Mouse (Mus musculus) layer of hippocampus, postnatal 36 days (tissue): ENCODE measurements around the gene Smarcd2. TPM values are rescaled to one million over a fixed set of nuclear protein-coding genes. Genes with fewer than 3 reads are reported as not detected.
"Not testable (repeated sequence)": the region's sequence is repeated elsewhere in the genome, so short reads cannot be mapped to it uniquely, and the experiment has no call there.

Experiments
- DNase-seq, 2 experiments: peaks; one replicate each; pipeline ENCODE4 v3.0.0; 2022
- total RNA-seq, 2 experiments: library from RNA; stranded (reverse); gene quantifications; 2 replicates each; pipeline ENCODE4 v1.2.3; 2021

Gene Smarcd2
- total RNA-seq, 2 experiments from 2014 or later: 28.5 to 38.9 TPM

DNA sequence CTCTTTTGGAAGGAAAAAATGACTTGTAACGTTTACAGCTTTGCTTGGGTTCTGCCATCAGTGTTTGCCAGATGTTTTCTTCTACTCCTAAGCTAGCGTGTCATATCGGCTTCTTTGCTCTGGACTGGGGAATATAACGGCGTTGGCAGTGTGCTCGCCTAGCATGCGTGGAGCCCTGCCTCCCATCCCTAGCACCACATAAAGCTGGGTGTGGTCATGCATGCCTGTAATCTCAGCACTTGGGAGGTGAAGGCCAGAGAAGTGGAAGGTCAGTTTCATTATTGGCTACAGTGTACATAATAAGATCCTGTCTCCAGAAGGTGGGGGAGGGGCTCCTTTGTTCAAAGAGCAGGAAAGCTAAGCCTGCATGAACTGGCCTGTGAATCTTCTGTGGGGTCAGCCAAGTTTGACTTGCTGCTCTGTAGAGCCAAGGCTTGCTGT lies 2.2 kb upstream of the Smarcd2 start:
- DNase-seq: no peak

DNA sequence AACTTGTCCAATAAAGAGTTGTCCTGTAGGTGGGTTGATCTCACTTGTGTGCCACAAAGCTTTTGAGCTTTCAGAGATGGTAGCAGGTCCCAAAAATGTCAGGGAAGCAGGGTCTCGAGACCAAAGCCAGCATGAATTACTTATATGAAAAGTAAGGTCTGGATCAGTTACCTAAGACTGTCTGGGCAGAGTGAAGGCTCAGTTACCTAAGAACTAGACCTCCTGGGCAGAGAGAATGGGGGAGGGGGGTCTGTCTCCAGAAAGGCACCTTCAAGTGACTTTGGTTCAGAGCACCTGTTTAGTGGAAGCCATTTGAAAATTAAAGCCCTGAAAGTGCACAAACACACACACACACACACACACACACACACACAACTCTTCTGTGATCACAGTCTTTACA lies 1.6 kb upstream of the Smarcd2 start:
- no peak for DNase-seq

DNA sequence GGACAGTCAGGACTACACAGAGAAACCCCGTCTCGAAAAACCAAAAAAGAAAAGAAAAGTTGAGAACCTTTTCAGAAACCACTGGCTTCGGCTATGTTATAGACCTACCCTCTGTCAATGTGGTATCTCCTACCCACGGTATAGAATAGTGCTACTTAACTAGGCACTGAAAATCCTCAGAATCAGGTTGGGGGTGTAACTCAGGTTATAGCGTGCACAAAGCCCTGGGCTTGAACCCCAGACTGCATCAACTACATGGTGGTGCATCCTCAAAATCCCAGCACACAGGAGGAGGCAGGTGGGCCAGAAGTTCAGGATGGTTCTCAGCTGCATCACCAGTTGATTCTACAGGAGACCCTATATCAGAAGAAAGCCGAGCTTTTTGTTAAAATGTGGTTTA lies 1.0 kb upstream of the Smarcd2 start:
- DNase-seq: no peak

DNA sequence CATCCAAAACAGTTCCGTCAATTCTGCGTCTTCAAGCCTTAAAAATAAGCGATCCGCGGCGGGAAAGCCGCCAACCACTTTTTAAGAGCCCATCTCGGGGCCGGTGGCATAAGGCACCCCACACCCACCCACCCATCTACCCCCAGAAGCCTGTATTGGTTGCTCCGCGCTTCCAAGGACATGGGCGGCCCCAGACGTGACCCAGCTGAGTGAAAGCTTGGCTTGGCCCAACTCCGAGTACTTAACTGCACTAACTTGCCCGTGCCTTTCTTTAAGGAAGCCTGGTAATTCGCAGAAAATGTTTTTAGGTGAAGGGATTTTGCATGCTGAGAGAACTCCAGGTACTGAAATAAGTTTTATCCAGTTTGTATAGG lies 526 bp upstream of the Smarcd2 start:
- no peak for DNase-seq

DNA sequence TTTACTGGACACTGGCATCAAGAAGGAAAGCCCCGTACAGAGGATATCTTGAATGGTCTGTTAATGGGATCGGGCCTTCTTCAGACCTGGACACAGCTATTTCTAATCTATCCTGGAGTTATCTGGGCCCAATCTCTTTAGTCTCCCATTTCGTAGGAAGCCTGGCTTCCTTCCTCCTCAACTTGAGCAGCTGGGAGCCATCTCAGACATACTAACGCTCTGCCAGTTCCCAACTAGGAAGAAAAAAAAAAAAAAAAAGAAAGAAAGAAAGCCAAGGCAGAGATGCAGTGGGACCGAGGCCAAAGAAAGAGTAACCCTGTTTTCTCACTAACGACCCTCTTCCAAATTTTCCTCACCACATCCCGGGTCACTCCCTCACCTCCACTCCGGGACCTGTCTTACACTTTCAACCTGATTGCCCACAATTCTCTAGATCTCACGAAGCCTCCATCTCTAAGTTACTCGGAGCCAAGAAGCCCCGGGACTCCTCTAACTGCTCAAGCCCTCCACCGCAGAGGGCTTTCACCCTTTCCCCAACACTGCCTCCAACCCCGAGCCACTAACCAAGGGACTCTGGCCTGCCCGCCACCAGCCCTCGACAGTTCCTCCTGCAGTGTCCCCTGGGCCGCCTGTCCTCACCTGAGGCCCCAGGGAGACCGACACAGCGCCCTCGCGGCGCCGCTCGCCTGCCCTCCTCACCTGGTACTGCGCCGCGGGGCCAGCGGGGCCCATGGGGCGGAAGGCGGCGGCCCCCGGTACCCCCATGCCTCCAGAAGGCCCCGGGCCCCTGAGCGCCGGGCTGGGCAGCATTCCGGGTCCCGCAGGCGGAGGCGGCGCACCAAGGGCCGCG lies 753 bp downstream of the Smarcd2 start:
- DNase-seq: peak in 1 of 2 experiments; percentile 38

DNA sequence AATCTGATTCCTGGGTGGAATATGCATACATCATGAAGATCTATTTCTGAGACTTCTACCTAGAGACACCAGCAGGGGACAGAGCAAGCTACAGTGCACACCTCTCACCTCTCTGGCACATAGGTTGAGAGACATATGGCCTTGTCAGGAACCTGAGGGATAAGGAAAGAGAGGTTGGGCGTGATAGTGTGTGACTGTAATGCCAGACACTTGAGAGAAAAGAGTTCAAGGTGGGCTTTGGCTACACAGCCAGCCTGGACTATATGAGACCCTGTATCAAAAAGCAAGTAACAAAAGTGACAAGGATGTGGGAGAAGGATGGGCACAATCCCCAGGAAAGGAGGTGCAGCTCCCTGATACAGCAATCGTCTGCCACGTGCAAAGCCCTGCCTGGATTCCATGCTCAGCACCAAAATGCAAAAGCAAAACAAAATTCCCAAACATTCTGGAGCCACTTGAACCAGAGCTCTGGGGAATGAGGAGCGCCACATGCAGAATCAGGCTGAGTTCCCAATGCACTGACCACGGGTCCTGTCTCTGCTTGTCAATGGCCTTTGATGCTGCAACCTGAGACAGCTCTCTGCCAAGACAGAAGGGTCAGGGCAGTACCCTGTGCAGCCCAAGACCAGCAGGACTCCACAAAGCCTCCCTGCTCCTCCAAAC lies 1.5 kb downstream of the Smarcd2 start:
- no peak for DNase-seq

DNA sequence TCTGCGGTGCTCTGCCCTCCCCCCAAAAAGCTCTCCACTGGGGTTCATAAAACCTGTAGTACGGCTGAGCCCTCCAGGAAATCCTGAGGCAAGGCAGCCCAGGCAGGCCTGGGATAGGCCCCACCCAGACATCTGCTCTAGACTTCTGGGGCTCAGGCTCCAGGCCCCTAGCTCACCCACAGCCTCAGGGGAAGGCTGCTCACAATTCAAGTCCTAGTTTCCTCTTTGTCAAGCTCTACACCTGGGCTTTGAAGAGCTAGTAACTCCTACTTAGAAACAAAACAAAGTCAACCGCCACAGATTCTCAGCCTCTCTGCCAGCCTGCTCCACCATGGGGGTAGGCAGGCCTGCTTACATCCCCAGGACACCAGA lies 3.7 kb downstream of the Smarcd2 start:
- DNase-seq: no peak

DNA sequence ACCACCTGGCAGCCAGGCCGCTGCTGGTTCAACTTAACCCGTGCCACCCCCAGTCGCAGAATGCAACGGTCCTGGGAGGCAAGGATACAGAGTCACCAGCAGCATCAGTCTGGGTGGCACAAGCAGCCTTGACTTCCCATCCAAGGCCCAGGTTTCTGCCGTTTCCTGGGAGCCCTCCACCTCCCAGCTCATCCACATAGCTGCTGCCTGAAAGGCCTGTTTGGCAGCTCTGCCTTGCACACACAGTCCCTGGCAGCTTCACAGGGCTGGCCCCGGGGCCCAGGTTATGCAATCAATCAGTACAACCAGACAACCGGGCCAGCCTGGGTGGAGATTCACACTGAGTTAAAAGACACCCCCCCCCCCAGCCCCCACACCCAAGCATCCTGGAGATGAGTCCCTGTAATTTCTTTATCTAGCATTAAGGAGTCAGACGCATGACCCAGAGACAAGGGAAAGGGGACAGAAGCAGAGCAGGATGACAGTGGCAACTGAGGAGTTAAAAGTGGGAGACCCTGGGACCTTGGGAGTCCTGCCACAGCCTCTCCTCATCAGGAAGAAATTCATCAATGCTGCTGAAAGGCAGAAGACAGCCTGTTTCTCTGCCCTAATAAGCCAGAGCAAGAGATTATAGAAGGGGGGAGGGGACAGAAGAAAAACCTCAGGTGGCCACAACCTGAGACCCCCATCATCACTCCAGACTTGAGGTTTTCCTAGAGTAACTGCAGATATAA lies 4.3 kb downstream of the Smarcd2 start:
- peak; percentile 76 to 83 for DNase-seq

DNA sequence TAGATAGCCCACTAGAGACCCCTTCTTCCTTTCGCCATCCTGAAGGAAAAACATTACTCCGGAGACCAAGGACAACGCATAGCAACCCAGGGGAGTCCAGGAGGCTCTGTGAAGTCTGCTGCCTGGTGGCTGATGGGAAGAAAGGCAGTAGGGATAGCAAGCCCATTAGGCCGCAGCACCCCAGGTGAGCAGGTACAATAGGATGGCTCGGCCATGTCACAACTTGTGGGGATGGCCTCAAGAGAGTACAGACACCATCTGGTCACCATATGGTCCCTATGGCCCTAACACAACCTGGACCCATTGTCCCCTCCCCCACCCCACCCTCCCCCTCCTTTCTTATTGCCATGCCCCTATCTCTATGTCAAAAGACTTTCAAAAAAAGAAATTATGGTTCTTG lies 4.9 kb downstream of the Smarcd2 start:
- no peak for DNase-seq

DNA sequence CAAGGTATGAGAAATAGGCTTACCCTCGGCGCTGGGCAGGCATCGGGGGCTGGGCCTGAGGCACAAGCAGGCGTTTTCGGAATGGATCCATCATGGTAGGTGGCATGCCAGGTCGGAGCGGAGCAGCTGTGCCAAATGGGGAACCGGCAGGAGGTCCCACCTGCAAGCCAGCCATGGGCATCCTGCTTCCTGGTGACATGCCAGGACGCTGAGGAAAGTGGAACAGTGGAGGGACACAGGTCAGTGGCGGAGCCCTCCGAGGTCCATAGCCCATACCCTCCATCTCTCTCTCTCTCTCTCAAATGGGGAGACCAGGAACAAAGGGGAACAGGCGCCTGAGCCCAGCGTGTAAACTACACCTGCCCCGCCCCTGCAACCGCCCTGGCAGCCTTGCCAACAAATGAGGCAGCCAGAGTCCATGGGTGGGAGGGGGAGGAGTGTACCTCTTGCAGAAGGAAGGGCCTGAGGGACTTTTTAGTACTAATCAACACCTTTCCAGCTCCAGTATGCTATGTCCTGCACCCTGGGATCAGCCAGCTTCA lies 5.4 kb downstream of the Smarcd2 start:
- peak in 1 of 2 experiments; percentile 40 for DNase-seq

DNA sequence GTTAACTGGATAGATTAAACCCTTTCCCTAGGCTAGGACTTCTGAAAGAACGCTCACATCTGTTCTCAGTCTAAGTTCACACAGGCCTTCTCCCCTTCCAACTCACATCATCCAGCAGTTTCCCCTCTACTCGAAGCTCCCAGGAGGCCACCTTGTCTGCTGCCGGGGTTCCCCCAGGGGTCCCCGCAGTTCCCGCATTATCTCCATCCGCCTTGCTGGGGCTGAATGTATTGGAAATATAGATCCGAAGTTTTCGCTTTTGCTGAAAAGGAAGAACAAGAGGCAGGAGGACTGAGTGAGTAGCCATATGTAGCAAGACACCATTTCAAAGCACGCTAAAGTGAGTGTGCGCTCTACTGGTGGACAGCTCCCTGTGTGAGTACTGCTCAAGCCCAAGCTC lies 6.3 kb downstream of the Smarcd2 start:
- DNase-seq: no peak

DNA sequence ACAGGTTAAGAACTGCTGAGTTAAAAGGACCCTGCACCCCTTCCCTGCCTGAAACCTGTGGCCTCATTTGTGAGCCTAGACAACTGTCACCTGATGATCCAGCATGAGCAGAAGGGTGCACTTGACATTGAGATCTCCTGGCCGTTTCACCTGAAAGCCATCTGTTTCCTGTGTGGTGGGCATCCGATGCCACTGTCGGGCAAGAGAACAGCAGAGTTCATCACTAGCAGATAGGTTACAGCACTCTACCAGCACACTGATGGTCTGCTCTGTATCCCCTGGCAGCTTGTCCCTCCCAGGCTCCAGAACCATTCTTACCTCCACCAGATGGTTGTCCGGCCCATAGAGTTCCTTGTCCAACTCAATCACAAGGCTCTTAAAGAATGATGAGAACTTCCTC lies 7.2 kb downstream of the Smarcd2 start:
- DNase-seq: no peak

DNA sequence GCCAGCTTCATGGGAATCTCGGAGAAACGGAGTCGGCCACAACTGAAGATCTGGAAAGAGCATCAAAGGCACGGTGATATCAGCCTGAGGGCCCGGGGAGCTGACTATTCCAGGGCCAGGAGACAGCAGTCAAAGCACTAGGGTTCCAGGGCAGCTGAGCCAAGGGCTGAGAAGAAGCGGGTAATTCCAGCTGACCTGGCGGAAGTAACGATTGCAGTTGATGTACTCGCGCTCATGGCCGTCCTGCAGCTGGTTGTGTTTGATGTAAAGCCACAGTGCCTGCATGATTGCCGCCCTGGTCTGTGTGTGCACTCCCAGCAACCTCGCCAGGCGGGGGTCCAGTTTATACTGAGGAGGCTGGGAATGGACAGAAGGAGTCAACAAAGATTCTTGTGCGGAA lies 7.8 kb downstream of the Smarcd2 start:
- DNase-seq: no peak

DNA sequence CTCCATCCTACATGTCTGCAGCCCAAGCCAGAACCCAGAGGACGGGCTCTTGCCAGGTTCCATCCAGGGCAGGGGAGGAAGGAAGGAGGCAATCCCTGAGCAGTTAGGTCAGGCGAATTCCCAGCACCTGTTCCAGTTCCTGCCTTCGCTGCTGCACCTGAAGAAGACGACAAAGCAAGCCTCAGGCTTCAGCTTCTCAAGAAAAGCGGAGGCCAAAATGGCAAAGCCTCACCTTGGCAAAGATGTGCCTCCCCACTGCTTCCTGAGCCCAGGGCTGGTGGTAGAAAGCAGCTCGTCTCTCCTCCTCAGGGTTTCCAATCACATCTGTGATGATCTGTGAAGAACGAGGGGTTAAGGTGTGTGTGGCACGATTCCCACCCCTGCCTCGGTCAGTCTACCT lies 8.8 kb downstream of the Smarcd2 start:
- no peak for DNase-seq

DNA sequence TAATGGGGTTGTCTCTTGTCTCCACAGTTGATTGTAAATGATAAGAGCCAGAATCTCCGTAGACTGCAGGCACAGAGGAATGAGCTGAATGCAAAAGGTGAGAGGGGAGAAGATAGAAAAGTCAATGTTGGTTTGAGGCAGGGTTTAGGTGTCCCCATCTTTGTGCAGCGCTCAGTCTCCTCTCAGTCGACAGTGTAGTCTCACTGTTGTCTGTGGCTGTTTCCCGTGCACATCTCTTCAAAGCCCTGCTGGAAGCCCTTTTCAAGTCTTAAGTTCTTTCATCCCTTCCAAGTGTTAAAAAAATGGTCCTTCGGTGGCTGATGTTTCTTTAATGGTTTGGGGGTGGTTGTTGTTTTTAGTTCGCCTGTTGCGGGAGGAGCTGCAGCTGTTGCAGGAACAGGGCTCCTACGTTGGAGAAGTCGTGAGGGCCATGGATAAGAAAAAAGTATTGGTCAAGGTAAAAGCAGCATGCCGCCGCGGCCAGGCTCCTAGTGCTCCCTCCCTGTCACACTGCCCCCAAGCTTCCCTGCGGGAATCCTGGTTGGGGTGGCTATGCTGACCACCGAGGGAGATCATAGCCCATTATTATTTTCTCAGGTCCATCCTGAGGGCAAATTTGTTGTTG lies 11.8 kb downstream of the Smarcd2 start:
- no peak for DNase-seq

DNA sequence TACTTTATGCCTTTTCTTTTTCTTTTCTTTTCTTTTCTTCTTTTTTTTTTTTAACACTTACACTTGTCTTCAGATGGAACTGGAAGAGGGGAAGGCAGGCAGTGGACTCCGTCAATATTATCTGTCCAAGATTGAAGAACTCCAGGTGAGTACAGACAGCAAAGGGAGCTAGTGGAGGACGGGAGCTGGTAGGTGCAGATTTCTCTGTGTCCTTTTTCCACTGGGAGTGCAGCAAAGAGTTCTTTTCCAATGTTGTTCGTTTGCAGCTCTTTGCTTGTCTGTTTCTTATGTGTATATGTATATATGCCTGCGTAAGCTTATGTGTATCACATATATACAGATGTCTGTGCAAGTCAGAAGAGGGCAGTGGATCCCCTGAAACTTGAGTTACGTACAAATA lies 16.0 kb downstream of the Smarcd2 start:
- DNase-seq: no peak

DNA sequence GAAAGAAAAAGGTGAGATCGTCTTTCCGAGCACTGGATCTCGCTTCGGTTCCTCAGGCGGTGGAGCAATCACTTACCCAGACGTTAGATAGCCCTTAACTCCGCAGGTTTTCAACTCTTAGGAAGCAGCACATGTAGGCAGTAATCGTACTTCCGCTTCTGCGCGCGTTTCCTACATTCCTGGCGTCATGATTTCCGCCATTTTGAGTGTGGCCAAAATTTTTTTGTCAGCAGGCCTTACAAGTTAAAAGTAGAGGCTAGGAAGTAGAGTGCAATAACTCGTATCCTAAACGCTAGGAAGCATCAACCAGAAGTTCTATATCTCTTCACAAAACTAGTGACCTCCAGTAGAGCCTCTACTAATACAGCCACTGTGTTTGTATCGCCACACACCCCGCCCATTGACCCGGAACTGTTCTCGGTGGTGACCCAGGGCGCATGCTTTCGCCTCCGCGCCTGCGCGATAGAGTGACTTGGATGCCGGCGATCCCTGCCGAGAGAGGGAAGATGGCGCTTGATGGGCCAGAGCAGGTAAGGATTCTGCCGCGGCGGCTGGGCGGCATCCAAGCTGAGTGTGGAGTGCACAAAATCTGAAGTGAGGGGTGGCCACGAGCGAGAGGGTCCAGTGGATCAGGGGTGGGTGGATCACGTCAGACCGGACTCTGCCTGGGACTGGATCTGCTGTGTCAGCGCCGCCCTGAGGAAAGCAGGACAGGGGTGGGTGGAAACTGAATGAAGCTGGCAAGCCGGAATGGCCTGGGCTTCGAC lies 16.9 kb downstream of the Smarcd2 start, which contains the start of the genes Ftsj3 and Psmc5:
Gene Ftsj3, minus strand, starts transcription at position 395 of the 767 bp plus-strand sequence.
Gene Psmc5, plus strand, starts transcription at position 470 of the 767 bp plus-strand sequence.
- peak; percentile 97 to 98 for DNase-seq

DNA sequence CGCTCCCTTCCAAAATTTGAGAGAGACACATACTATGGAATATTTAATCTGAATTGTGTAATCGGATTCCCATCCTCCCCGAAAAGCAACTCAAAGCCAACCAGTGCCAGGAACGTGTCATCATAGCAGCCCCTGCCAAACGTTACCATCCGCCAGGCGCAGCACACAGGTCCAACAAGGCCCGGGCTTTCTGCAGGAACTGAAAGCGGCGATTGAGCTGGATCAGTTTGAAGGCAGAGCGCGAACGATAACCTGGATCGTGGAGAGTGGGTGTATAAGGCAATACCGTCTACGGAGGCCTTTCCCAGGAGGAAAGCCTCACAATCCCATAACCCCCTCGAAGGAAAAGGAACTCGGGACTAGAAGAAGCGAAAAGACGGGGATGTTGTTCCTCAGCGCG lies 17.6 kb downstream of the Smarcd2 start:
- DNase-seq: no peak

DNA sequence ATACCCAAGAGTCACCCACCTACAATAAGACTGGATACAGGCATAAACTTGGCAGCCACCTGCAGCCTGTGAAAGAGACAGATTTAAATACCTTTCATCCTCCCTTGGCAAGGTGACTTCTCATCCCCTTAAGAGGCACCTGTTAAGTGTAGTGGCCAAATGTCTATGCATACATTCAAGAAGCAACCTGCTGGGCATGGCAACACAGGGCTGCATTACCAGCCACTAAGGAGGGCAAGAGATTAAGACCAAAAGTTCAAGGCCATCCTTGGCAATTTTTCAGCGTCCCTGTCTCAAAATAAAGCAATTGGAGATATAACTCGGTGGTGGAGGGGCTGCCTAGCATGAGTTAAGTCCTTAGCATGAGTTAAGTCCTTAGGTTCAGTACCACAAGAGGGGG lies 18.0 kb downstream of the Smarcd2 start:
- DNase-seq: no peak

DNA sequence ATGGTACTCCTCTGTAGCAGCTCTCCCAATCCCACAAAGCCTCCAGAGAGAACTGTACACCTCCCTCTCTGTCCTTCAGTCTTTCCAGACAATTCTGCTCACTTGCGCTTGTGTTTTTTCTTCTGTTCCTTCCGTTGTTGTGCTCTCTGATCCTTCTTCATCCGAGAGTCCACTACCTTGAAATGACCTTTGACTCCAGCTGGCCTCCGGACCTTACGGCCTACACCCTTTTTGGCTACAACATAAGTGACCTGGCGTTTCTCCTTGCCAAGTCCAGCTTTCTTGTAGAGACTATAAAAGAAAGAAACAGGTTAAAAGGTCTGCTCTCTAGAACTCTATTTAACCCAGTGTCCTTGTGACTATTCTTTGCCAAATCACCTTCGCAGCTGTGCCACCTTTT lies 23.4 kb downstream of the Smarcd2 start:
- no peak for DNase-seq

DNA sequence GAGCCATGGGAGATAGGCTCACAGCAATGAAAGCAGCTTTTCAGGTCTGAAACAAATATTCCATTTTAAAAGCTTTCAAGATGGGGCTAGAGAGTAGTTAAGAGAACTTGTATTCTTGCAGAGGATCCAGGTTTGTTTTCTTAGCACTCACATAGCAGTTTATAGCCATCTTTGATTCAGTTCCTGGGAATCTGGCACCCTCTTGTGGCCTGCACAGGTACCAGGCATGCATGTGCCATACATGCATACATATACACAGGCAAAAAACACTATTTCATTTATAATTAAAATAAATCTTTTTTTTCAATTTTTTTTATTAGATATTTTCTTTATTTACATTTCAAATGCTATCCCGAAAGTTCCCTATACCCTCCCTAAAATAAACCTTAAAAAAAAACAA lies 25.9 kb downstream of the Smarcd2 start:
- no peak for DNase-seq

DNA sequence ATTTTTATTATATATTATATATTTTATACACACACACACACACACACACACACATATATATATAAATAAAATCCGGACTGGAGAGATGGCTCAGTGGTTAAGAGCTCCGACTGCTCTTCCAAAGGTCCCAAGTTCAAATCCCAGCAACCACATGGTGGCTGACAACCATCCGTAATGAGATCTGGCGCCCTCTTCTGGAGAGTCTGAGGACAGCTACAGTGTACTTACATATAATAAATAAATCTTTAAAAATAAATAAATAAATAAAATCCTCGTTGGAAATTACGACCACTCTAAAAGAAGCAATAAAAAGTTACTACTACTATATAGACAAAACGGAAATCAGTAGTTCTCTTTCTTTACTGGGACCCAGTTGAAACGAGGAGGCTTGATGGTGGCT lies 38.8 kb downstream of the Smarcd2 start:
- DNase-seq: not testable (repeated sequence)
